Mouse (Mus musculus) forebrain, embryonic 11.5 days (tissue): ENCODE measurements at regions not wholly inside any gene's neighbourhood (a gene's known extent, or its start where the extent isn't known, plus 50 kb on each side); places are given as distances from the start of the nearest gene placed in this dataset.

ENCODE experiments used
- ATAC-seq: fragments of 200-750 bp; cut with Nextera tagmentation; replicated peaks from 2 replicates; pipeline ENCODE4 v1.8.0; 2017; ENCODE audit warnings: moderate TSS enrichment; ENCODE audit not compliant: low FRiP score
- DNase-seq: peaks from one replicate; pipeline ENCODE4 v3.0.0-alpha.2; 2017; ENCODE audit warnings: low spot score
- H3K27ac ChIP-seq: fragments of 300-500 bp; sonication (generic); 2 replicates; pipeline ENCODE4 v1.5.1; 2014; ENCODE audit warnings: low read depth, low read length
- H3K27me3 ChIP-seq: fragments of 300-500 bp; sonication (generic); 2 replicates; pipeline ENCODE4 v1.6.1; 2014; ENCODE audit warnings: mild to moderate bottlenecking, low read length, mixed read lengths; ENCODE audit not compliant: control insufficient read depth, insufficient read depth
- H3K36me3 ChIP-seq: fragments of 300-500 bp; sonication (generic); 2 replicates; pipeline ENCODE4 v1.6.1; 2014; ENCODE audit warnings: mild to moderate bottlenecking, low read length, moderate library complexity, mixed read lengths; ENCODE audit not compliant: control insufficient read depth, insufficient read depth
- H3K4me1 ChIP-seq: fragments of 300-500 bp; sonication (generic); replicated peaks from 2 replicates; pipeline ENCODE4 v1.6.1; 2014; ENCODE audit warnings: low read length, mixed read lengths; ENCODE audit not compliant: control insufficient read depth, insufficient read depth
- H3K4me2 ChIP-seq: fragments of 300-500 bp; sonication (generic); 2 replicates; pipeline ENCODE4 v1.6.1; 2014; ENCODE audit warnings: low read depth, mild to moderate bottlenecking, low read length, moderate library complexity, mixed read lengths; ENCODE audit not compliant: severe bottlenecking
- H3K4me3 ChIP-seq: fragments of 300-500 bp; sonication (generic); 2 replicates; pipeline ENCODE4 v1.5.1; 2014; ENCODE audit warnings: low read depth, low read length
- H3K9ac ChIP-seq: fragments of 300-500 bp; sonication (generic); 2 replicates; pipeline ENCODE4 v1.6.1; 2014; ENCODE audit warnings: low read length
- H3K9me3 ChIP-seq: fragments of 300-500 bp; sonication (generic); 2 replicates; pipeline ENCODE4 v1.6.1; 2016; ENCODE audit warnings: low read length, mixed read lengths; ENCODE audit not compliant: control insufficient read depth
- WGBS: fragments of 180-500 bp; shearing (Covaris S2); extraction: QIAGEN DNeasy Blood & Tissue Kit; methylation state at CpG from one replicate; pipeline ENCODE4 v1.1.7; 2014; 5-methylcytosine and 5-hydroxymethylcytosine counted together

- Histone ChIP-seq H3K4me2 (no peak overlapping the region), H3K36me3 (no peaks in the 10 kb centered on the region), H3K27ac (no peak overlapping the region), H3K9me3 (no peaks in the 10 kb centered on the region), H3K27me3 (no peaks in the 10 kb centered on the region), H3K4me3 (no peak overlapping the region), H3K4me1 (no peaks in the 10 kb centered on the region), H3K9ac (no peak overlapping the region)
- WGBS = 92% methylated on average over 7 of the region's 7 CpGs
- DNase-seq (no peak), ATAC-seq (no peak)
These were observed 66.9 kb upstream of the Pdha2 start for GRCm38 (mm10) chr3:141279041-141279554.

GRCm38 (mm10) chr3:141293802-141294201 lies 81.6 kb upstream of the Pdha2 start:
- no peaks in the 10 kb centered on the region for H3K9me3 ChIP-seq
- WGBS = 74% methylated on average over 2 of the region's 2 CpGs
- no peaks in the 10 kb centered on the region for H3K27me3 ChIP-seq
- no peak overlapping the region for H3K9ac ChIP-seq
- no peak for ATAC-seq
- no peak overlapping the region for H3K27ac ChIP-seq
- no peaks in the 10 kb centered on the region for H3K36me3 ChIP-seq
- no peaks in the 10 kb centered on the region for H3K4me1 ChIP-seq
- DNase-seq = no peak
- H3K4me3 ChIP-seq = no peak overlapping the region
- H3K4me2 ChIP-seq = no peak overlapping the region

GRCm38 (mm10) chr3:141296897-141297296 lies 84.7 kb upstream of the Pdha2 start:
- Histone ChIP-seq H3K9me3 (no peaks in the 10 kb centered on the region), H3K36me3 (no peaks in the 10 kb centered on the region), H3K27me3 (no peaks in the 10 kb centered on the region), H3K4me3 (no peak overlapping the region), H3K4me1 (no peaks in the 10 kb centered on the region), H3K9ac (no peak overlapping the region), H3K27ac (no peak overlapping the region), H3K4me2 (no peak overlapping the region)
- no peak for DNase-seq
- no peak for ATAC-seq

GRCm38 (mm10) chr3:141299749-141300148 lies 87.6 kb upstream of the Pdha2 start:
- no peaks in the 10 kb centered on the region for H3K27me3 ChIP-seq
- no peak overlapping the region for H3K4me3 ChIP-seq
- 97% methylated on average over 1 of the region's 1 CpGs for WGBS
- H3K9me3 ChIP-seq = no peaks in the 10 kb centered on the region
- no peak overlapping the region for H3K27ac ChIP-seq
- no peaks in the 10 kb centered on the region for H3K4me1 ChIP-seq
- no peak overlapping the region for H3K9ac ChIP-seq
- no peak overlapping the region for H3K4me2 ChIP-seq
- ATAC-seq (no peak), DNase-seq (no peak)
- H3K36me3 ChIP-seq = no peaks in the 10 kb centered on the region

GRCm38 (mm10) chr3:141333517-141334113 lies 121.5 kb upstream of the Pdha2 start:
- DNase-seq (no peak), ATAC-seq (no peak)
- no peak overlapping the region for H3K4me2 ChIP-seq
- H3K9me3 ChIP-seq = no peaks in the 10 kb centered on the region
- H3K4me3 ChIP-seq = no peak overlapping the region
- no peak overlapping the region for H3K9ac ChIP-seq
- no peak overlapping the region for H3K27ac ChIP-seq
- H3K4me1 ChIP-seq = no peaks in the 10 kb centered on the region
- H3K36me3 ChIP-seq = no peaks in the 10 kb centered on the region
- no peaks in the 10 kb centered on the region for H3K27me3 ChIP-seq

- peak; percentile 65; the same call in 1 of the 2 replicates for ATAC-seq
- 56% methylated on average over 9 of the region's 9 CpGs for WGBS
These were observed 126.2 kb upstream of the Pdha2 start for GRCm38 (mm10) chr3:141338224-141338982.

GRCm38 (mm10) chr3:141353961-141354360 lies 111.1 kb upstream of the Unc5c start:
- ATAC-seq (no peak), DNase-seq (no peak)
- no peaks in the 10 kb centered on the region for H3K27me3 ChIP-seq
- H3K4me2 ChIP-seq = no peak overlapping the region
- no peaks in the 10 kb centered on the region for H3K36me3 ChIP-seq
- no peaks in the 10 kb centered on the region for H3K9me3 ChIP-seq
- 87% methylated on average over 1 of the region's 1 CpGs for WGBS
- no peaks in the 10 kb centered on the region for H3K4me1 ChIP-seq
- H3K27ac ChIP-seq = no peak overlapping the region
- no peak overlapping the region for H3K4me3 ChIP-seq
- no peak overlapping the region for H3K9ac ChIP-seq

More at GRCm38 (mm10) chr3:141338224-141338982, 126.2 kb upstream of the Pdha2 start:
- Histone ChIP-seq H3K4me1 (no peaks in the 10 kb centered on the region), H3K9ac (no peak overlapping the region), H3K27ac (no peak overlapping the region), H3K4me2 (no peak overlapping the region), H3K9me3 (no peaks in the 10 kb centered on the region), H3K4me3 (no peak overlapping the region), H3K27me3 (no peaks in the 10 kb centered on the region), H3K36me3 (no peaks in the 10 kb centered on the region)
- no peak for DNase-seq

GRCm38 (mm10) chr3:141393005-141393404 lies 72.0 kb upstream of the Unc5c start:
- Histone ChIP-seq H3K36me3 (no peaks in the 10 kb centered on the region), H3K4me2 (no peak overlapping the region), H3K9me3 (no peaks in the 10 kb centered on the region), H3K4me1 (no peaks in the 10 kb centered on the region), H3K9ac (no peak overlapping the region), H3K27me3 (no peaks in the 10 kb centered on the region), H3K4me3 (no peak overlapping the region), H3K27ac (no peak overlapping the region)
- DNase-seq (no peak), ATAC-seq (no peak)
- 82% methylated on average over 1 of the region's 1 CpGs for WGBS

- Histone ChIP-seq H3K9ac (no peak overlapping the region), H3K27ac (no peak overlapping the region), H3K36me3 (no peaks in the 10 kb centered on the region), H3K27me3 (no peaks in the 10 kb centered on the region), H3K9me3 (no peaks in the 10 kb centered on the region), H3K4me2 (no peak overlapping the region), H3K4me1 (no peaks in the 10 kb centered on the region), H3K4me3 (no peak overlapping the region)
- 78% methylated on average over 2 of the region's 2 CpGs for WGBS
- ATAC-seq (no peak), DNase-seq (no peak)
These were observed 66.8 kb upstream of the Unc5c start for GRCm38 (mm10) chr3:141398214-141398613.
